Comparison of ENCODE assay signal across 14 mouse cellular contexts in the genomic region with DNA sequence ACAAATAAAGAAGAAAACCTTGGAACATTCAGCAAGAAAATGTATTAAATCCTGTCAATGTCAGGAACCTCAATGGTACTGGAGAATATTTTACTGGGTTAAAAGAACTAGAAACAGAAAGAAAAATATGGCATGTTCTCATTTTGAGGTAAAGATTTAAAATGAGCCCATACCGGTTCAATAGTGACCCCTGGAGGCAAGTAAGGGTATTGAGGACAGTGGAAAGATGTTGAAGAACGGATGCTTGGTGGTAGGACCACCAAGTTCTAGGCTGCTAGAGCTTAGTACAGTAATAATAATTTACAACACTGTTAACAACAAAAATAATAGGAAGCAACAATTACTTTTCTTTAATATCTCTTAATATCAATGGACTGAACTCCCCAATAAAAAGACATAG. TPM values are rescaled to one million over a fixed set of nuclear protein-coding genes. Genes with fewer than 3 reads are reported as not detected.
DNase-seq lines count a peak whose midpoint lies in the region; ATAC-seq and TF ChIP-seq lines count a peak whose summit lies in the region.
"Had no signal": no experiment of that assay in that cellular context is flagged by ENCODE, and none has a peak within 500 bp of the region (broad histone marks: within the 10 kb centered on the region; RNA-seq: fewer than 3 reads in every experiment).

No protein-coding gene starts in this region.

- no peak for TF ChIP-seq EP300 in heart, postnatal 0 days (IDR thresholded peaks at IDR 0.05; ENCODE audit: low read depth)
- no peak for TF ChIP-seq EP300 in lung, postnatal 0 days (IDR thresholded peaks at IDR 0.05)
- TF ChIP-seq EP300 in MEL (IDR thresholded peaks at IDR 0.05; ENCODE audit: low read depth in 1 of 2, low read length in 2 of 2) = no peak

- no peak for TF ChIP-seq POLR2A in lung, adult 2 months (IDR thresholded peaks at IDR 0.05; ENCODE audit: borderline replicate concordance, extremely low read depth, low read depth, low read length)
- TF ChIP-seq POLR2A in MEL (IDR thresholded peaks at IDR 0.05; ENCODE audit: control insufficient read depth in 1 of 2, insufficient read depth in 1 of 2, low read depth in 1 of 2, low read length in 2 of 2, poor library complexity in 1 of 2) = no peak

- WGBS in heart, postnatal 0 days = 38% methylated on average over 2 of the region's 2 CpGs
- 42% methylated on average over 2 of the region's 2 CpGs for WGBS in lung, postnatal 0 days
- 42% methylated on average over 2 of the region's 2 CpGs for WGBS in lung, adult 2 months

- H3K27me3 ChIP-seq in heart, postnatal 0 days (ENCODE audit: control insufficient read depth, insufficient read depth, low read length) = no peaks in the 10 kb centered on the region
- H3K27me3 ChIP-seq in lung, postnatal 0 days (replicated peaks; ENCODE audit: insufficient read depth, low read length) = no peaks in the 10 kb centered on the region
- no peaks in the 10 kb centered on the region for H3K27me3 ChIP-seq in MEL (ENCODE audit: control insufficient read depth in 1 of 2, insufficient read depth in 2 of 2, low read length in 2 of 2)
- H3K27me3 ChIP-seq: lung, embryonic 15.5 days had no signal

- H3K9ac ChIP-seq in heart, postnatal 0 days (replicated peaks; ENCODE audit: low read depth, low read length) = no peak overlapping the region
- H3K9ac ChIP-seq in lung, postnatal 0 days (replicated peaks; ENCODE audit: low read depth) = no peak overlapping the region
- no peak overlapping the region for H3K9ac ChIP-seq in MEL (ENCODE audit: control insufficient read depth, low read depth, low read length, poor library complexity, severe bottlenecking)
- H3K9ac ChIP-seq: lung, embryonic 15.5 days had no signal

- no peak overlapping the region for H3K4me3 ChIP-seq in heart, postnatal 0 days (ENCODE audit: low read depth, low read length)
- H3K4me3 ChIP-seq in lung, postnatal 0 days (ENCODE audit: low read depth, low read length) = no peak overlapping the region
- no peak overlapping the region for H3K4me3 ChIP-seq in lung, adult 2 months (replicated peaks; ENCODE audit: extremely low read depth, low read depth, low read length)
- no peak overlapping the region for H3K4me3 ChIP-seq in MEL (ENCODE audit: control insufficient read depth in 1 of 2, insufficient read depth in 1 of 2, low read depth in 2 of 2, low read length in 2 of 2)
- H3K4me3 ChIP-seq: lung, embryonic 15.5 days had no signal

- no peak for ATAC-seq in heart, postnatal 0 days (ENCODE audit: insufficient read depth, low read depth)
- no peak for ATAC-seq in lung, postnatal 0 days
- ATAC-seq in monocyte, adult 5-6 weeks (replicated peaks; ENCODE audit: insufficient number of reproducible peaks, low FRiP score, low TSS enrichment, poor library complexity, severe bottlenecking) = no peak
- ATAC-seq: CD4-positive, CD25-positive, alpha-beta regulatory T cell, adult 4 months had no signal

- no peak overlapping the region for H3K27ac ChIP-seq in heart, postnatal 0 days (ENCODE audit: low read depth)
- H3K27ac ChIP-seq in lung, postnatal 0 days (ENCODE audit: low read length) = no peak overlapping the region
- no peak overlapping the region for H3K27ac ChIP-seq in MEL (ENCODE audit: control insufficient read depth, low read depth, low read length)
- H3K27ac ChIP-seq: lung, embryonic 15.5 days had no signal

- DNase-seq in heart, postnatal 0 days (ENCODE audit: low spot score) = no peak
- no peak for DNase-seq in heart, adult 11 months
- peak; percentile 28 for DNase-seq in lung, postnatal 0 days (ENCODE audit: low spot score)
- DNase-seq in lung, adult 2 months = no peak
- DNase-seq in MEL (ENCODE audit: low read depth, low spot score) = peak; percentile 12
- DNase-seq in embryo, embryonic 10.5 days (ENCODE audit: low spot score) = peak; percentile 32
- no peak for DNase-seq in frontal cortex, postnatal 36 days (ENCODE audit: low spot score in 2 of 2)
- DNase-seq: cerebellum, adult 2 months; heart, postnatal 10 days; right cerebral cortex, postnatal 4 days had no signal

- no peaks in the 10 kb centered on the region for H3K79me2 ChIP-seq in MEL (ENCODE audit: control insufficient read depth, insufficient read depth, low read length, poor library complexity)

- TF ChIP-seq CTCF in heart, postnatal 0 days (IDR thresholded peaks at IDR 0.05; ENCODE audit: low read depth) = peak; percentile 16
- TF ChIP-seq CTCF in lung, postnatal 0 days (IDR thresholded peaks at IDR 0.05) = peak; percentile 65
- no peak for TF ChIP-seq CTCF in lung, adult 2 months (IDR thresholded peaks at IDR 0.05; ENCODE audit: insufficient read depth, low read length)
- TF ChIP-seq CTCF in MEL (IDR thresholded peaks at IDR 0.05 in 2 of 3, conservative IDR thresholded peaks at IDR 0.05 in 1 of 3; ENCODE audit: control insufficient read depth in 1 of 3, insufficient read depth in 1 of 3, low read depth in 2 of 3, low read length in 3 of 3, poor library complexity in 1 of 3, severe bottlenecking in 1 of 3) = peak; percentile 9 to 47 (median 34); a peak in 4 of 6 replicates

- H3K4me2 ChIP-seq in heart, postnatal 0 days (ENCODE audit: low read depth, low read length) = no peak overlapping the region
- H3K4me2 ChIP-seq in lung, postnatal 0 days (replicated peaks; ENCODE audit: low read depth, low read length) = no peak overlapping the region
- H3K4me2 ChIP-seq: lung, embryonic 15.5 days had no signal

- H3K4me1 ChIP-seq in heart, postnatal 0 days (ENCODE audit: control insufficient read depth, insufficient read depth) = no peaks in the 10 kb centered on the region
- H3K4me1 ChIP-seq in lung, postnatal 0 days (ENCODE audit: insufficient read depth, low read depth, low read length) = no peaks in the 10 kb centered on the region
- H3K4me1 ChIP-seq in lung, adult 2 months (ENCODE audit: control insufficient read depth, insufficient read depth, low read length) = no peaks in the 10 kb centered on the region
- H3K4me1 ChIP-seq in MEL (ENCODE audit: control insufficient read depth in 1 of 2, insufficient read depth in 2 of 2, low read length in 2 of 2) = no peaks in the 10 kb centered on the region
- H3K4me1 ChIP-seq: lung, embryonic 15.5 days had no signal

- TF ChIP-seq RAD21 in MEL (IDR thresholded peaks at IDR 0.05; ENCODE audit: low read depth, low read length) = peak; percentile 40

- H3K9me3 ChIP-seq in heart, postnatal 0 days (replicated peaks; ENCODE audit: control insufficient read depth, low read length) = no peaks in the 10 kb centered on the region
- no peaks in the 10 kb centered on the region for H3K9me3 ChIP-seq in lung, postnatal 0 days (ENCODE audit: low read length)
- no peaks in the 10 kb centered on the region for H3K9me3 ChIP-seq in MEL (replicated peaks; ENCODE audit: insufficient read depth, low read length)
- H3K9me3 ChIP-seq: lung, embryonic 15.5 days had no signal

- H3K36me3 ChIP-seq in heart, postnatal 0 days (replicated peaks; ENCODE audit: control insufficient read depth, insufficient read depth, low read length) = no peaks in the 10 kb centered on the region
- no peaks in the 10 kb centered on the region for H3K36me3 ChIP-seq in lung, postnatal 0 days (ENCODE audit: insufficient read depth, low read length)
- no peaks in the 10 kb centered on the region for H3K36me3 ChIP-seq in MEL (ENCODE audit: control insufficient read depth in 1 of 2, insufficient read depth in 2 of 2, low read length in 2 of 2)
- H3K36me3 ChIP-seq: lung, embryonic 15.5 days had no signal

TF ChIP-seq in MEL, 35 proteins besides CTCF, POLR2A, EP300 and RAD21:
- TF ChIP-seq ELF1 (IDR thresholded peaks at IDR 0.05; ENCODE audit: low read depth, low read length) = no peak
- TF ChIP-seq ZMIZ1 (IDR thresholded peaks at IDR 0.05; ENCODE audit: low read depth, low read length) = no peak
- peak; percentile 46 for TF ChIP-seq SMC3 (IDR thresholded peaks at IDR 0.05; ENCODE audit: low read depth, low read length)
- 0 out of 2 replicates have a peak, but pooled peaks have one; percentile 23 for TF ChIP-seq ZC3H11A (IDR thresholded peaks at IDR 0.05; ENCODE audit: low read depth, low read length)
- TF ChIP-seq KAT2A (conservative IDR thresholded peaks at IDR 0.05; ENCODE audit: low read depth, low read length) = no peak

RNA-seq across cellular contexts. Expression of gene Pcdh10, which starts 58.9 kb away (rescaled TPM):
- 0.19 and 3.8 TPM in 2 replicates for total RNA-seq in heart, postnatal 0 days (2014; rRNA removed; ENCODE audit: low replicate concordance)
- polyA plus RNA-seq in heart, postnatal 0 days (2015; fragmentation: Nextera tagmentation; extraction: Ambion mirVana) = 0.01 TPM in 1 of 2 replicates, not detected in the other
- polyA plus RNA-seq in lung, postnatal 0 days (2015; fragmentation: Nextera tagmentation; extraction: Ambion mirVana) = 0.02 and 0.19 TPM in 2 replicates
- 0.11 and 0.14 TPM in 2 replicates for polyA plus RNA-seq in lung, adult 2 months (2012; rRNA removed)
- not detected in 2 replicates for total RNA-seq in MEL (2012; rRNA removed)
- not detected for polyA plus RNA-seq in MEL (2012; ENCODE audit: insufficient read depth in 1 of 2, insufficient read length in 2 of 2, low read depth in 1 of 2, low replicate concordance in 2 of 2, missing spikeins in 1 of 2)
- total RNA-seq in monocyte, adult 5-6 weeks (2017) = not detected in 3 replicates
- total RNA-seq: megakaryocyte-erythroid progenitor cell, adult 5-6 weeks had no signal
- polyA plus RNA-seq: CD4-positive, CD25-positive, alpha-beta regulatory T cell, adult 4 months had no signal

Comparison
In these comparisons a context has a peak if more than half of its experiments do, and no peak if none do; other contexts are left out.
1. DNase-seq: peak in lung, postnatal 0 days (single experiment), MEL (single experiment) and embryo, embryonic 10.5 days (single experiment); none in heart, postnatal 0 days (single experiment), heart, adult 11 months (single experiment), lung, adult 2 months (single experiment) and frontal cortex, postnatal 36 days (0 of 2).